Mouse (Mus musculus) WW6 (cell line): ENCODE data around the gene Ap1b1.

Experiments
- DNase-seq: peaks from one replicate; pipeline ENCODE4 v3.0.0-alpha.2; 2013; ENCODE audit warnings: low read depth, low spot score

Gene Ap1b1

DNA sequence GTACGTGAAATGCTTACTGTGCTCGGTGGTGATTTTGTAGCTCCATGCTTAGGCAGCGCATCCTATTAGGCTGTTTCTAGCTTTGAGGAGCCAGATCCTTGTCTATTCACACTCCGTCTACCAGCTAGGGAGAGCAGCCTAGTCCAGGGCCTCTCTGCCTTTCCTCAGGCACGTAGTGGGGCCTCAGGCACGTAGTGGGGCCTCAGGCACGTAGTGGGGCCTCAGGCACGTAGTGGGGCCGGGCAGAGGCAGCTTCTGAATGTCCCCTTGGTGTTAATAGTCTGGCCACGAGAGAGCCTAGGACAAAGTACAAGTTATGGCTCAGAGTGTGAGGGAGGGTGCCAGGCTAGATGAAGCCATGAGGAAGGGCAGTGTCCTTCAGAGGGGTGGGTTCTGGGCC is 46.1 kb downstream of the Ap1b1 start:
- no peak for DNase-seq

DNA sequence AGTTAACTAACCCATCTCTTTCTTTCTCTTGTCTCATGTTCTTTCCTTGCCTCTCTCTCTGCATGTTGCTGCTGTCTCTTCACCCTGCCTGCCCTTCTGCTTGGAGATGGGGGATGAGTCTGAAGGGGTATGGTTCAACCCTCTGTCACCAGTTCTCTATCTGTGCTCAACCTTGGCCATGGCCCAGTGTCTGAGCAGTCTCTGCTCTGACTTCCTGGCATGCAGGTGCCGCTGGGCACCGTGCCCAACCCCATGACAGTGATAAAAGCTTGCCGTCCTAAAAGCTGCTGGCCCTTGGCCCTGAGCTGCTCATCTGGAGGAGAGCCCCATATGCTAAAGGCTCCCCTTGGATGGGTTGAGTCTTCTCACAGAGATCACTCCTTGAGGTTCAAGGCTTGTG is 46.5 kb downstream of the Ap1b1 start:
- DNase-seq, result no peak

DNA sequence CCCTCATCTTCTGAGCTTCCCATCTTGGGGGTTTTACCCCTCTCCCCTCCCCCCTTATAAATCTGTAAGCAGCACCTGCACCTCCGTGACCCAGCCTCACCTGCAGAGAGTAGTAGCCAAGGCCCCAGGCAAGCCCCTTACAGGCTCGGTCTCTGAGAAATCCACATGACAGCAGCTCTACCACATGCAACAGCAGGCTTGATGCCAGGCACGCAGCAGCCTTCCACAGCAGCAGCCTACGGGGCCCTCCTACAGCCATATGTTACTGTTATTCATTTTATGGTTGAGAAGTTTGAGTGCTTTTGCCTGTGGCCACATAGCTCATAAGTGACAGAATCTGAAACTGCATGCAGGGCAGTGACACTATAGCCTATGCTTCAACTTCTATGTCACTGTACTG is 48.8 kb downstream of the Ap1b1 start:
- DNase-seq, result no peak

- no peak for DNase-seq
These were observed 50.7 kb downstream of the Ap1b1 start for GRCm38 (mm10) chr11:5037146-5037854.

GRCm38 (mm10) chr11:5040585-5040984 is 54.0 kb downstream of the Ap1b1 start:
- no peak for DNase-seq

DNA sequence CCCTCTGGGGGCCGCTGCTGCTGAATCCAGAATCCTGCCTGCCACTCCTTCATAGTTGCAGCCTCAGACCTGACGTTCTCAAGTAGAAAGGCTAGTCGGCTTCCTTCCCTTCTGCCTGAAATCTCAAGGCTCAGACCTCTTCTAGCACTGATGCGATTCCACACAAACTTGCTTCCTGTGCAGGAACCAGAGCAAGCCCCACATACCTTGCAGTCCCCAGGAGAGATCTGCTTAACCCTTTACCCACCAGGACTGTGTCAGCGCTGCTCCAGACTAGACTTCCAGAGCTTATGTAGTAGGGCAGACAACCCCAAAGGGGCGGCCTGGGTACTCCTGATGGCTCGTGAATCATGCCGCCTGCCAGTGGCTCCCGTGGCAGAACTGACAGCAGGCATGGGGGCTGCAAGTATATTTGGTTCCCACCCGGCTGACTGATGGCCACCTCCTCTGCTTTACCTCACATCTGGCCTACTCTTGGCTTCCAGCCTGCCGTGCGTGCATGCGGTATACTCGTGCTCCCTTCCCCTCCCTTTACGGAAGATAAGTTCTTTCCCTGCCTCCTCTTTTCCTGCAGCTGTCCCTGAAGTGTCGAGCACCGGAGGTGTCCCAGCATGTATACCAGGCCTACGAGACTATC is 54.6 kb downstream of the Ap1b1 start:
- DNase-seq, result no peak

DNA sequence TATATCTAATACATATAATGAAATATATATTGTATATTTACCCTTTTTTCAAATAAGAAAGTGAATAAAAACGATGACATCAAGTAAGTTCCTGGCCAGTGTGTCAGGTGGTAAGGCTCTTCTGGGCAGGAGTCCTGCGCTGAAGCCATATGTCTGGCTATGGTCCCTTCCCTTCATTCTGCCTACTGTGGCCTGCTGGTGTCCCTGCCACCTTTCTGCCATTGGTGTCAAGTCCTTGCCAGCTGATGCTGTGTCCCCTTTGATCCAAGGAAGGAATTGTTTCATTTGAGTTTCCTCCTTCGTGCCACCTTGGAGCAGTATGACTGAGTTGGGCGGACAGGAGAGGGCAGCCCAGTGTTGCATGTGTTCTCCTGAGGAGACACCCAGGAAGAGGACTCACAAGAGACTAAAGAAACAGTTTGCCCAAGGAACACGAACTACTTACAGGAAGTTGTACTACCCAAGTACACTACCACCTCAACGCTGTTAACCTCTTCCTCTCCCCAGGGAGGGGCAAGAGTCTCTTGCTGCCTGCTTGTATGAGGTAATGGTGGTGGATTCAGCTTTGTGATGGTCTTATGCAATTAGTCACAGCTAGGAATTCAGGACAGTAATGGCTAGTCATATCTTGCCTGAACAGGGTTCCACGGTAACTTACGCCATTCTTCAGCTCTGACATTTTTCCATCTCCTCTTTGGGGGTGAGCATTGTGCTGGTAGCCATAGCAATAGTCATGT is 56.2 kb downstream of the Ap1b1 start:
- no peak for DNase-seq

- no peak for DNase-seq
These were observed 59.8 kb downstream of the Ap1b1 start for GRCm38 (mm10) chr11:5046321-5046926.

DNA sequence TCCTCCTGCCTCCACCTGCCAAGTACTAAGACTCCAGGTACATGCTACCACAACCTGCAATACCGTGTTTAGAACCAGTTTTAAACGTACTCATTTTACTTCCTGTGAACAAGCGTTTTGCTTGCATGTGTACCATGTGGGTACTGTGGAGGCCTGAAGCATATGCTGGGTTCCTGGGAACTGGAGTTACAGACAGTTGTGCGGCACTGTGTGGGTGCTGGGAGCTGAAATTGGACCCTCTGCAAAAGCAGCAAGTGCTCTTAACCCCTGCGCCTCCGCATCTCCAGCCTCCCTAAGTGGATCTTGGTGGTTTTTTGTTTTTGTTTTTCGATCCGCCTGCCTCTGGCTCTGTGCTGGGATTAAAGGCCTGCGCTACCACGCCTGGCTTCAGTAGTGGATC is 65.0 kb downstream of the Ap1b1 start:
- no peak for DNase-seq

DNA sequence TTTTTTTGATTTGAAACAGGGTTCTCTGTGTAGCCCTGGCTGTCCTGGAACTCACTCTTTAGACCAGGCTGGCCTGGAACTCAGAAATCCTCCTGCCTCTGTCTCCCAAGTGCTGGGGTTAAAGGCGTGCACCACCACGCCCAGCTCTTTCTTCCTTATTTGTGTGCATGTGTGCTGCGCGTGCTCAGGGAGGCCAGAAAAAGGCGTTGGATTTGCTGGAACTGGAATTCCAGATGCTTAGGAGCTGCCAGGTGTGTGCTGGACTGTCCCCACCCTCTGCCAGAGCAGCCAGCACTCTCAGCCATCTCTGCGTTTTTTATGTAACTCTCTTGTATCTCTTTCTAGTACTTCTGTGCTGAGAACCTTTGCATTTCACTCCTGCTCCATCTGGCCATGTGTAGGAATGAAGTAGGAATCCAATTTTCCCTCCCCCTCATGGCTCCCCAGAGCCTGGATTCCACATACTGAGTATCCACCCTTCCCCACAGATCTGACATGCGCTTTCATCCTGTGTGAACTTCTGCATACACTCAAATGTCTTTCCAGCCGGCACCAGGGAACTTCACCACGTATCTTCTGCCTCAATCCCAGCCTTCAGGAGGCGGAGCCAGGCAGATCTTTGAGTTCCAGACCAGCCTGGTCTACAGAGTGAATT is 65.7 kb downstream of the Ap1b1 start:
- no peak for DNase-seq

GRCm38 (mm10) chr11:5054151-5054550 is 67.5 kb downstream of the Ap1b1 start:
- no peak for DNase-seq

DNA sequence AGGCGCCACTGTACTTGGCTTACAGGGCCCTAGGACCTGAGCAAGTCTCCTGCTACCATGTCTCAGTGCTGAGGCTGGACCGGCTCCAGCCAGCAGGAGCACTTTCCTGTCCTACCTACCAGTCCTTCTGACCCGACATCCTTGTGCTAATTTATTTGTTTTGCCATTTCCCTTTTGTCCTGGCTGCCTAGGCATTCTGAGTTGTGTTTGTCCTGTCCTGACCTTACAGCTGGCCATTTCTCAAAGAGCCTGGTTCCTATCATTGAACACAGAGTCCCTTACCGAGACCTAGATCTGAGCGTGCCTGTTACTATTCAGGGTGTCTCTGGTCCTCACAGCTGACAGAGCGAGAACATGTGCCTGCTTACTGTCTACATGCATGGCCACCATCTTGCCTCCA is 68.2 kb downstream of the Ap1b1 start:
- no peak for DNase-seq

DNA sequence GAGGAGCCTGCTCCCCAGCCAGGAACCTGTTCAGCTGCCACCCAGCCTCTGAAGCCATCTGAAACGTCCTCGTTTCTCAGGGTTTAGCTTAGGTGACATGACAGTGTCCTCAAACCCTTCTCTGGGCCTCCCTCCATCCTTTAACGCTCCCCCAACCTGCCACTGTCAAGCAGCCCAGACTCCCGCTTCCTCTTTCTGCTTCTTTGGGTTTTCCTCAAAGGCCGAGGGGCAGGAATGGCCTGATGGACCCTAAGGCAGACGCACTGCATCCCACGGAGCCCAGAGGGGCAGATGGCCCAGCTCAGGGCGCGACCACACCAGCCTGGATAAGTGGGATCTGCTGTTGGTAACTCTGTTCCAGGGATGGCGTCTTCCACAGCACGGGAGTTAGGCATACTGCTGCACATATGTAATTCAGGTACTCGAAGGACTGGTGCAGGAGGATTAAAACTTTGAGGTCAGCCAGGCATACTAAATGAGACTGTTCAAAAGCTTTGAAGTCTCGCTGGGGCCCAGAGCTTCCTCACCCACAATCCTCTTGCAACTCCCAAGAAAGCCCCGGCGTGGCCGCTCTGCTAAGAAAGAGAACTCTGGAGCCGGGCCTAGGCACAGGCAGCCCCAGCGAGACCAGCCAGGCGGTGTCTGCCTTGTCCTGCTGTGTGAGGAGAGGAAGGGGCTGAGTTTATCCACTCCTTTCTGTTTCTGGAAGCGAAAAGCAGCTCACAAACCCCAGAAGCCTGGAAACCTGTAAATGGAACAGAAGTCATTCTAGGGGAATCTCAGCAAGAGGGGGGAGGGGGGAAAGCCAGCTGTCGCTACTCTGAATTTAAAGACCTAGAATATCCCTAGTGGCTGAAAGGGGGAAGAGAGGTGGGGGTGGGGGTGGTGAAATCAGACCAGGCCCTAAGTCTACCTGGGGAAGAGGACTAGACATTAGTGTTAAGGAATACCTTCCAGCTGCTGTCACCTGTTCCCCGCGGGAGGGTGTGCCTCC is 69.6 kb downstream of the Ap1b1 start:
- DNase-seq, result no peak

GRCm38 (mm10) chr11:5057064-5057463 is 70.4 kb downstream of the Ap1b1 start:
- DNase-seq, result no peak

GRCm38 (mm10) chr11:5057541-5057855 is 70.9 kb downstream of the Ap1b1 start:
- no peak for DNase-seq

- no peak for DNase-seq
These were observed 71.4 kb downstream of the Ap1b1 start, which contains the start of gene Rasl10a for GRCm38 (mm10) chr11:5057856-5058641. Gene Rasl10a, plus strand, starts transcription at chr11:5058128.

- DNase-seq, result no peak
These were observed 72.2 kb downstream of the Ap1b1 start for GRCm38 (mm10) chr11:5058783-5059182.

DNA sequence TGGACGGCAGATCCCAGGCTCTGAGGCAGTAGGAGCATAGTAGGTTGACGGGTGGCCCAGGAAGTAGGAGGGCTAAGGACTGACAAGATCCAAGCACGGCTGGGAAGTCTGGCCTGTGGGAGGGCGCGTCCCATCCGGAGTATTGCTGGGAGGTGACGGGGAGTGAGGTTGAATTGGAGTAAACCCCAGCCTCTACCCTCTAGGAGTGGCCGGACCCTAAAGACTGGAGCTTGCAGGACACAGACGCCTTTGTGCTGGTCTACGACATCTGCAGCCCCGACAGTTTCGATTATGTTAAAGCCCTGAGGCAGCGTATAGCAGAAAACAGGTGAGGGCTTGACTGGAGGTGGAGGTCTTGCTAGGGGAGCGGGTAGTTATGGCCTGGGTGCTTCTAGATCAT is 72.6 kb downstream of the Ap1b1 start:
- no peak for DNase-seq

- DNase-seq, result no peak
These were observed 73.1 kb downstream of the Ap1b1 start for GRCm38 (mm10) chr11:5059704-5060156.
